Mouse (Mus musculus) megakaryocyte, adult 5-6 weeks (primary cell): ENCODE results near the gene Bcap31. TPM values are rescaled to one million over a fixed set of nuclear protein-coding genes. Genes with fewer than 3 reads are reported as not detected.

Source experiments
- ATAC-seq: 2 replicates; pipeline ENCODE4 v1.8.0; 2016; ENCODE audit warnings: mild to moderate bottlenecking, inconsistent platforms; ENCODE audit not compliant: poor library complexity, severe bottlenecking
- total RNA-seq, 2 experiments: library from RNA; stranded (forward) in 1 of 2; stranded (reverse) in 1 of 2; fragments of 153-499, 151-499 nt in 1 of 2; fragments of 221-1000, 200-1000 nt in 1 of 2; gene quantifications; 2 replicates each; pipeline versions ENCODE4 v1.2.3 to v1.2.4; 2015 to 2017

The Bcap31 gene
- total RNA-seq, 2 experiments from 2014 or later, result 173 to 214 TPM

DNA sequence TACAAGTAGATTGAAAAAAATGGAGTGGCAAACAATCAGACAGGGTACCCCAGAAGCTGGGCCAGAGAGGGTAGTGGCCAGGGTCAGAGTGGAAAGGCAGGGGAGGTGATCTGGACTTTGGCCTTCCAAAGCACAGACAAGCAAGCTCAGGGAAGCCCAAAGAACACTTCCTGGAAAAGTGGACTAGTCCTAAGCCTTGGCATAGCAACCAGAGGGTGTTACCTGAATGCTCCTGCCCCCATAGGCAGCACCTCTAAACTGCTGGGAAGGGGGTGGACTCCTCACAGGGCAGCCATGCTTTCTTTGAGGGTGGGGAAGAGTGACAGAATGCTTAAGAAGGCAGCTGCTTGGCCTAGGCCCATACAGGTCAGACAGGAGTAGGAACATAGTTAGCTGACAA lies 31.0 kb downstream of the Bcap31 start:
- ATAC-seq, result no peak

DNA sequence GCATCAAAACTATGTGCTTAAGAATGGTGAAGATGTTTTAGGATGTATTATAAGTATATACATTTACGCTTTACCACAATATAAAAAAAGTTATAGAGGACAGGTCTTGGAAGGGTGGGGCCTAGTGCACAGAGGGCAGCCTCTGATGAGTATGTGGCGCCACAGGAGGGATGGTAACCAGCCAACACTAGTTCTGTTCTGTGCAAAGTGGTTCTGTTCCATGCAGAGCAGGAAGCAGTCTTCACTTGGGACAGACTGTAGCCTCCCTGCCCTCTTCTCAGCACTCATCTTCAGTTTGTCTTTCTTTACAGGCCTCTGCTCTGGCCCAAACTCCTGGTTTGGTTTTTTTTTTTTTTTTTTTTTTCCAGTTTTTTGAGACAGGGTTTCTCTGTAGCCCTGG lies 31.8 kb downstream of the Bcap31 start:
- no peak for ATAC-seq

DNA sequence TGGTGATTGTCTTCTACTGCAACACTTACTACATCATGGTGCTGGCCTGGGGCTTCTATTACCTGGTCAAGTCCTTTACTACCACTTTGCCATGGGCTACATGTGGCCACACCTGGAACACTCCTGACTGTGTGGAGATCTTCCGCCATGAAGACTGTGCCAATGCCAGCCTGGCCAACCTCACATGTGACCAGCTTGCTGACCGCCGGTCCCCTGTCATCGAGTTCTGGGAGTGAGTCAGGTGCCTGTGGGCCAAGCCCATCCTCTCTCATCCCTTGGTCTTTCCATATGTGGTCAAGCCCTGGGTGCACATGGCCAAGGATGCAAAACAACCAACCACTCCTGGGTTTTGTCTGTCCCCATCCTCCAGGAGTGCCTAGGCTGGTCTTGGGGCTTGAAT lies 39.3 kb downstream of the Bcap31 start:
- ATAC-seq, result no peak

DNA sequence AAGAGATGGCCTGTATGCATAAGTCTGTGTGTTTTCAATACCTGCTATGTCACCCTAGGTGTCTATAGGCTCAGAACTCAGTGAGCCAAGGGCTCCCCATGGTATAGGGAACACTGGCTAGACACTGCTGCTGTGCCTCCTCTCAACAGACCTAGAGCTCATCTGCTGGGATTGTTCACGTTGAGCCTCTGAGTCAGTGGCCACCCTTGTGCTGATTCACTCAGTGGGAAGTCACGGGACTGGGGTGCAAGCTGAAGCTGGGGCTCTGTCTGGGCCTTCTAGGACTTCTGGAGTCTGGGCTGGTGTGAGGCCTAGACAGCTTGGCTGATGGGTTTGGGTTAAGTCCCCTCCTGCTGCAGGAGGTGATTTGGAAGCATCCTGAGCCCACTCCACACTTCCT lies 40.7 kb downstream of the Bcap31 start:
- no peak for ATAC-seq

DNA sequence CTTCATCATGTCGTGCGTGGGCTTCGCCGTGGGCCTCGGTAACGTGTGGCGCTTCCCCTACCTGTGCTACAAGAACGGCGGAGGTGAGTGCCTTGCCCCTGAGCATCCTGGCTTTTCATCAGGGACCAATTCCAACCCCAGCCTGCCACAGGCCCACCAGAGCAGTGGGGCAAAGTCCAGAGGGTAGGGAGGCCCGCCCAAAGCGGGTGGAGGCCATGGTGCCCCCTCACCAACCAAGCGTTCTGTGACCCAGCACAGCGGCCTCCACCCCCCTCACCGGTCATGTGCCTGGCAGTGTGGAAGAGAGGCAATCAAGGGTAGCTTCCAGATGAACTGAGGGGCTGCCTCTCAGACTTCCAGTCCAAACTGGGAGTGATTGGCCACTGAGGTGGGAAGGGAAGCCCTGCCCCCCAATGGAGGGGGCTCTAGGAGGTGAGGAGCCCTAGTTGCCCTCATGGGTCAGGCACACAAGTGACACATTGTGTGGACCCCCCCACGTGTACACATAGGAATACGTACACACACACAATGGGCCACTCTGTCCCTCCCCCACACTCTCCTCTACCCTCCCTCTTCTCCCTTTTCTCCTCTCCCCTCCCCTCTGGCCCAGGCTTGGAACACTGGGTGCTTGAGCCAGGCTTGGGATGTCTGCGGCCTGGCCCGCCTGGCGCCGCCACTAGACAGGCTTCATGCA lies 41.9 kb downstream of the Bcap31 start:
- ATAC-seq, result no peak

DNA sequence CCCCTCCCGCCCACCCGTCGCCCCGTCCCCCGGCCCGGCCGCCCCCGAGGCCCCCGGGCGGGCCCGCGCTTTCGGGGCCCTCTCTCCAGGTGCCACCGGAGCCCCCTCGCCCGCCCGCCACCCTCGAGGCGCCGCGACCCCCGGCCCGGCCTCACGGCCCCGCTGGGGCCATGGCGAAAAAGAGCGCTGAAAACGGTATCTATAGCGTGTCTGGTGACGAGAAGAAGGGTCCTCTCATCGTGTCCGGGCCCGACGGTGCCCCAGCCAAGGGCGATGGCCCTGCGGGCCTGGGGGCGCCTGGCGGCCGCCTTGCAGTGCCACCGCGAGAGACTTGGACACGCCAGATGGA lies 42.4 kb downstream of the Bcap31 start:
- no peak for ATAC-seq

DNA sequence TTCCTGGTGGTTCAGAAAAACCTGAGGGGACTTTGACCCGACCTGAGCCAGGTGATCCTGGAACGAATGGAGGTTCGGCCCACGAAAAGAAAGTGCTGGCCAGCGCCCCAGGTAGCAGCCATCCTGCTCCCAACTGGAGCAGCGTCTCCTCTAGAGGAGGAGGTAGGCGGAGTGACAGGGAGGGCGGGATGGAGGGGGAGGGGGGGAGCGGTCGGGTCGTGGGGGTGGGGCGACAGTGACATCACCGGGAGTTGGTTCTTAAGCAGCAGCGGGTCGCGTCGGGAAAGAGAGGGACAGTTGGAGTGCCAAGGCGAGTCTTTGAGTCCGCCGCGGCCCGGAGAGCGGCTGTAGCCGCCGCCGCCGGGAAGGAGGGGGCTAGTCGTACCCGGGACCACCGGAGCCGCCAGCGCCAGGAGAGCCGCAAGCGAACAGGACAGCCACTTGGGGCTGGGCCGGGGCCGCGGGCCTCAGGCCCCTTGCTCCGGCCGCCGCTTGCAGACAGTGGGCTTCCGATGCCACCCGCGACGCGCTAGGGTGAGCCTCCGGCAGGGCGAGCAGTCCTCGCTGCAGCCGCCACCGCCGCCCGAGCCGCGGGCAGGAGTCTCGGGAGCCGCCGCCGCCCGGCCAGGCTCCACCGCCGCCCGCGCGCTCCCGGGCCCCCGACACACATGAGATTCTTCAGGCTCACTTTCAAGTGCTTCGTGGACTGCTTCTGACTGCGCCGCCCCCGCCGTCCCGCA lies 42.9 kb downstream of the Bcap31 start, which contains the start of gene Slc6a8:
TSS of gene Slc6a8 (plus strand) at position 272 of the 740 bp plus-strand sequence.
- ATAC-seq, result no peak

DNA sequence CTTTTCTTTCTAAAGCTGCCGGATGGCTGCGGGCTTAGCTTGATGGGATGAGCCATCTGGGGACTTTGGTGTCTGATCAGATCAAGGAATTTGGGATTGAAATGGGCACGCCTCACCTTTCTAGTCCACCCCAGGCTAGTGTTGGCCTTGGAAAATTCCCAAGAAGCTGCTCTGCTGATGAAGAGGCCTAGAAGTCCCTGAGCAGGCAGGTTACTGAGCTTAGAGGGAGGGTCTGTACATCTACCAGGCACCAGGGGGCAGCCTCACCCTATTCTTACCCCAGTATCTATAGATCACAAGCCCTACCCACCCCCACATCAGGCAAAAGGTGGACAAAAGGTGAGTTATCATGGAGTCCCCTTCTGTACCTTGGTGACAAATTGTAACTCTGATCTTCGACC lies 43.9 kb downstream of the Bcap31 start:
- peak; percentile 80 for ATAC-seq

DNA sequence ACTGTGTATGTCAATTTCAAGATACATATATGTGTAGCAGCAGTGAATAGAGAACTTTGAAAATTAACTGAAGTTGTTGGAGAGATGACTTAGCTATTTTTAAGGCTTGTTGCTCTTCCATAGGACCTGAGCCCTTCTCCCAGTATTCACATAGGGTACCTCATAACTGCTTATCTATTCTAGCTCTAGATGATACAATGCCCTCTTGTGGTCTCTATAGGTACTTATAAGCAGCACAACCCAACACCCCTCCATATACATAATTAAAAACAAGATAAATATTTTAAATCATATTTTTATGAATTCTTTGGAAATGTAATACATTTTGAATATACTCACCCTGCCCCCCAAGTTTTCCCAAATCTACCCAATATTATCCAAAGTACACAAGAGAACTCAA lies 52.8 kb downstream of the Bcap31 start:
- no peak for ATAC-seq

DNA sequence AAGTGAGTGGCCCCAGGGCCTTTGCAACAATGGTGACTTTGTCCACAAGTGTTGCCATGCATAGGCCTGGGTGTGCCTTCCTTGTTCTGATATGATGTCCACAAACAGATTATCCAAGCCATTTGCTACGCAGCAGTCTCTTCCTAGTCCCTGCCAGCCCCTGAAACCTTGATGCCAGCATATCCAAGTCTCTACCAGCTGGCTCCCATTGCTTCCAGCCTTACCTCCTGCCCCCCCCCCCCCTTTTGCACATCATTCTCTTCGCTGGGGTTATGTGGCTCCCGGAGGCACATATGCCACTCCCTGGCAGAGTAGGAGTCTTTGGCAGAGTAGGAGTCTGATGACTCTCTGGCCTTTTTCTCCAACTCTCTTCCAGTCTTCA lies 55.7 kb downstream of the Bcap31 start:
- no peak for ATAC-seq

DNA sequence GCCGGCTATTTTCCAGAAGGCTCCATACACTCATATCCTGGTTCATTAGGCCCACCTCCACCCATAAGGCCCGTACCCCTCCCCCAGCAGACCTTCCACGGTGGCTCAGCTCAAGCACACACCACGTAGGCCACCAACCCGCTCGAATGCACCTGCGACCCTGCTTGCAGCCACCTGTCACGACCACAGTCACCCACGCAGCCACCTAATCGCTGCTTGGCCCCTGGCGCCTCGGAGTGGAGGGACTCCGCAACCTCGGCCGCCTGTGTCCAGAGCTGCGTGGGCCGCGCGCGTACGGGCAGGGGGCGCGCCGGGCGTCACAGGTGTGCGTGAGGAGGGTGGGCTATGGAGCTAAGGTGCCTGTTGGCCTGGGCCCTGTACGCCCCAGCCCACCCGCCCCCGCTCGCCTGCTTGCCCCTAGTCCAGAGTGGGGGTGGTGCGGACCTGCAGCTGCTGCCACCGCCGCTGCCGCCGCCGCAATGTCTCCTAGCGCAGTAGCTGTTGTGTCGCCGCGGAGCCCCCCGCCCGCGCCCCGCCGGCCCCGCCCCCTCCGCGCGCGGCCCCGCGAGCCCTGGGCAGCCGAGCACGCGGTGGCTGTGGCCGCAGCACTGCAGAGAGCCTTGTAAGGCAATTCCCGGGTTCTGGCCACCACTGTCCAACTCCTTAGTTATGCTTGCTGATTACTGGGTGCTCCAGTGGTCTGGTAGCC lies 56.2 kb downstream of the Bcap31 start, which contains the start of gene Pnck:
TSS of gene Pnck (minus strand) at position 543 of the 709 bp plus-strand sequence.
- ATAC-seq, result no peak

DNA sequence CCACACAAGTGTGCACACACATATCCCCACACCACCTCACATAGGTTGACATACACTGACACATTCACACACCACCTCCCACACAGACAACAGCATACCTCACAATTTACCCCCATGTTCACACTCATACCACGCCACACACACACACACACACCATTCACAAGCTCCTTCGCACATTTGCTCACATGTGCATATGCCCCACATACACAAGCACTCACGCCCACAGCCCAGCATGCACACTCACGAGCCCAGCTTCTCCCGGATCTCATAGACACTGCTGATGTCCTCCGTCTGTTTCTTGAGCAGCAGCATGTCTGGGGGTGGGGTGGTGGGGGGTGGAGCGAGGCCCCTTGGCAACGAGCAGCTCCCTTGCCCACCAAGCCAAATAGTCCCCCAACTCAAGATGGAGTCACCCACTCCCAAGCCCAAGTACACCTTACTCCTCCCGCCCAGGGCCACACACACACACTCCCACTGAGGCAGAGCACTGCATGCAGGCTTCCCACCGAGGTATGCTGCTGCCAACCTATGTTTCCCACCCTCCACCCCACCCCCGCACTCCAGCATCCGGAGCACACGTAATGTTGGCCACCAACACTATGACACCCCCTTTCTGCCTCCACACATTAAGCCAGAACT lies 56.9 kb downstream of the Bcap31 start:
- no peak for ATAC-seq

DNA sequence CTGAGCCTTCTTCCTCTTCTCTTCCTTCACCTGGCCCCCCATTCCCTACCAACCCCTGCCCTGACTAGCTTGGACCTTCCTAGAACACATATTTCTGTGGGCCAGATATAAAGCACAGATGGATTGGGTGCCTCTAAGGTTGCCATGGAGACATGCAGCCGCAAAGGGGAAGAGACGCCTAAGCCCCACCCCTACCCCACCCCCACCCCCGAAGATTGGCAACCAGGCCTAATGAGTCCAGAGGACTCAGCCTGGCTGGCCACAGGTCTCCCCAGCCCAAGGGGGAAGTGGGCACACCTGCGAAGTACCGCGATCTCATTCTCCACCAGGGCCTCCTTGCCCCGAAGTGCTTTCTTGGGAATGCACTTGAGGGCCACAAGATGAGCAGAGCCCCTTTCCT lies 57.6 kb downstream of the Bcap31 start:
- ATAC-seq, result peak; percentile 50

DNA sequence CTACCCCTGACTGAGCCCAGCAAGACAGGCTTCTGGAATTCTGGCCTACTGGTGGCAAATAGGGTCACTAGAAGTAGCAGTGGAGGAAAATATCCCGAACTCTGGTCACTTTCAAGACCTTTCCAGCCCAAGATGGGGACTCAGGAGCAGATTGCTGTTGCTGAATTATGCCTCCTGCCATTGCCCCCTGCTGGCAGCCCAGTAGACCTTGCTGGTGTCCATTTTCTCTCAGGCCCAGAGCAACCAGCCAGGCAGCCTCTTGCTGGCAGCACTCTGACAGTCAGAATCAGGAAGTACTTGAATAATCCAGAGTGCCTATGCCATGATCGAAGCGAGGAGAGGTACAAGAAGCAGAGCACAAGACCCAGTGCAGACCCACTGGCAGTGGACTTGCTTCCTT lies 60.4 kb downstream of the Bcap31 start:
- peak; percentile 64 for ATAC-seq

DNA sequence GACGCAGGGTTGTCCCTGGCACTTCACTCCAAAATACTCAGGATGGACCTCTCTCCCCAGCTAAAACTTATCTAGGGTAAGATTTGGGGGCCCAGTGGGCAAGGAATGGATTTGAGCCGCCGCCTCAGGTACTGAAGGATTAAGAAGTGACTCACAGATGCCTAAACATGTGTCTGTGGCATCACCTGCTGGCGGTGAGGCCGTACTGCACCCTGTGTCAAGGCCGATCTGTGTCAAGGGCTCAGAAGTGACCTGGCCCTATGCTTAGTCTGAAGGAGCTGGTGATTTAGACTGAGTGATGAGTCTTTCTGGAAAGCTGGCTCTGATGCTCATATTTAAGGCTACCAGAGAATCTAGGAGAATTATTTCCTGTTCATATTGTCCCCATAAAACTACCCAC lies 61.8 kb downstream of the Bcap31 start:
- peak; percentile 85 for ATAC-seq

DNA sequence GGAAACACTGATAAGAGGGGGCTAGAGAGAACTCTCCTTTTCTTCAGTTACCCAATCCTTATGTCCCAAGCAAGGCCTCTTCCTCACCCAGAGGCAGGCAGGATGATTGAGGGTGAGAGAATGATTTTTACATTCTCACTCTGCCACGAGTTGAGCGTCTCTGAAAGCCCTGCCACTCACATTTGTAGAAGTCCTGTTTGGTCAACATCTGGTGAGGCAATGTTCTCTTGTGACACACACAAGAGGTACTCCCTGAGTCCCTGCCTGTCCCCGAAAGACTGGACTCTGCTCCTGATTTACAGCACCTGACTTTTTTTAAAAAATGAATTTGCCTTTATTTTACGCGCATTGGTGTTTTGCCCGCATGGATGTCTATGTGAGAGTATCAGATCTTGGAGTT lies 62.6 kb downstream of the Bcap31 start:
- peak; percentile 53 for ATAC-seq

DNA sequence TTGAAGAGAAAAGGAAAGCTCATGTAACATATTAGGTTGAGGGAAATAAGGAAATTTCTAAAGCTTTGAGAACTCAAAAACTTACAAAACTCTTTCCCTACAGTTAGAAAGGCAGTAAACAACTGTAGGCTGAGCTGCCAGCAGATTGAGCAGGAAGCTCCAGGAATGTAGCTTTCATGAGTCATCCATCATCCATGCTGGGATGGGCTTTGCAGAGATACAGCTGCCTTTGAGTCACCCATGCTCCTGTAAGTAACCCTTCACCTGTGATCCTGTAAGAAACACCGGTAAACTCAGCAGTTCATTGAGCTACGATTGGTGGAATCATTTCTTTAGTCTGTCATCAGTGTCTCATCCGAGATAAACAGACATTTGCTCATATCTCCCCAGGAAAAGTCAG lies 65.1 kb downstream of the Bcap31 start:
- no peak for ATAC-seq

DNA sequence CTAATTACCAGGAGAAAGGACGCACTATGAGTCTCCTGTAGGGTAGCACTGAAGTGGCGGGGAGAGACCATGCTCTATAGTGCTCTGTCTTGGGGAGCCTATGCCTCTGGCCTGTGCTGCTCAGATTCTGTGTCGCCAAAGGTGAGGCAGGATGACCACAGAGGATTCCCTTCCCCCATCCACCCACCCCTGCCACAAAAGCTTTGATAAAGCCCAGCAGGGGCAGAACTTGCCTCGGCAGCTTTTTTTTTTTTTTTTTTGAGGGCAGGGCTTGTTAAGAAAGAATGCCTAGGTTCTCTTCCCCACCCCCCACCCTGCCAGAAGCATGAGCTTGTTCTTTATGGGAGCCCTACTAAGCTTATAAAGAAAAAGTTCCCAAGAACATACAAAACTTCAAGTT lies 70.9 kb downstream of the Bcap31 start:
- no peak for ATAC-seq

DNA sequence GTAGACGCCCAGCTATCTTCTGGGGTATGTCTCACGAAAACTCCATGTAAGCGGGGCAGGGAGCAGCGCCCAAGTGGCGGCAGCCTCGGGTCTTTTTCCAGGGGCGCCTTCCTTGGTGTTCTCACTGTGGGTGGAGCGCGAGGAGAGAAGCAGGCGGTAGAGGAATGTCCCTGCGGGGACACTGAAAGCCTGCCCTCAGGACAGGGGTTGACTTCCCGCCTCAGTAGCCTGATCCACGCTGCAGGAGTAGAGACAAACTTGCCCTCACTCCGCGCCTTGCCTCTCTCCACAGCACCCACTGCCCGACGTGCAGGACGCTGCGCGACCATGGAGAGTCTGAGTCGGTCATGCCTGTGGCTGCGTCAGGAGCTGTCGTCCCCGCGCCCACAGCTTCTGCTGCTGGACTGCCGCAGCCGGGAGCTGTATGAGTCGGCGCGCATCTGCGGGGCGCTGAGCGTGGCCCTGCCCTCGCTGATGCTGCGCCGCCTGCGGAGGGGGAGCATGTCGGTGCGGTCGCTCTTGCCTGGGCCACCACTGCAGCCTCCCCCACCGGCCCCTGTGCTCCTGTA lies 76.0 kb downstream of the Bcap31 start:
- ATAC-seq, result no peak

DNA sequence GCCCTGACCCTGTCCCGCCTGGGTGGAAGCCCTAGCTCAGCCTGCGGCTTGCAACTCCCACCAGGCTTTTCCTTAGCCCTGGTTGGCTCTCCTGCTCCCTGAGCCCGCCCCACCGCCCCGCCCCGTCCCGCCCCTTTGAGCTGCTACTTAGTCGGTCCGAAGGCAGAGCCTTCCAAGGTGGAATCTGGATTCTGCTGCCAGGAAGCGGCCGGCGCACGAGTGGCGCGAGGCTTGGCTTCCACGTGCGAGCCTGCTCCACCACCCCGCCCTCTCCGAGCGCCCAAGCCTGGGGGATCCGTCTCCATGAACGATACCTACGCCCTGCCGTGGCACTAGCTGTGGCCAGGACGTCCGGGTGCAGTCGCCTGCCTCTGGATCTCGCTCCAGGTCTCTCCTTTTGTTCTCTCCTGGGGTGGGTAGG lies 76.7 kb downstream of the Bcap31 start, which contains the start of gene Dusp9:
TSS of gene Dusp9 (plus strand) at position 165 of the 421 bp plus-strand sequence.
- ATAC-seq, result peak; percentile 21; the same call in 1 of the 2 replicates

DNA sequence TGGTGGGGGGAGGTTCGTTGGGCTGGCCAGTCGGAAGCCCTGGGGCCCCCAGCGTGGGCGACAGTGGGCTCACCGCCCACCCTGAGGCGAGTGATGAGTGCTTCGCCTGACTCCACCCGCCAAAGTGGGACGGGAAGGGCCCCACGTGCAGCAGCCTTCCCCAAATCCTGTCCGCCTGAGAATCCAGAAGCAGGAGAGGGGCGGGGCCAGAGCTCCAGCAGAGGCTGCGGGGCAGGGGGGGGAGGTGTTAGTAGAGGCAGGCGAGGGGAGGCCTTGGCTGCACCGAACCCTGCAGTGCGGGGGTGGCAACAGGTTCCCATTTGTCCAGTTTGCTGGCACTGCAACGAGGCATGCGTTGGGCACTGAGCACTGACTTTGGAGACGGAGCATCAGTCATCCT lies 78.6 kb downstream of the Bcap31 start:
- ATAC-seq, result no peak
